Mouse (Mus musculus): Measurements from ENCODE around the gene Ldlrap1.

Ldlrap1 gene

GRCm38 (mm10) chr4:134775234-134775944 lies 7.6 kb upstream of the Ldlrap1 start:
- no peak for DNase-seq (ENCODE audit: low spot score)

DNA sequence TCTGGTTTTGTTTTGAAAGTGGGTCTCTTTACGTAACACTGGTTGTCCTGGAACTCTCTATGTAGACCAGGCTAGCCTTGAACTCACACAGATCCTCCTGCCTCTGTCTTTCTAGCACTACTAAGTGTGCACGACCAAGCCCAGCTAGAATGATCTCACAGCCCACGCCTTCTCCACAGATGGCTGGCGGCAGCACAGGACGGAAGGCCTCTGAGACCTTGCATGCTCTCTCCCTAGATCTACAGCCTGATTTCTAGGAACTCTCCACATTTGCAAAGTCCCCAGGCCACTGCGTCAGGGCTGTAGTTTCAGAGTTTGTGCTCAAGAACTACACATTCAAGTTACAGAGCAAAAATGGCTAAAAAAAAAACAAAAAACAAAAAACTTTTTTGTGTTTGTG lies 6.3 kb upstream of the Ldlrap1 start:
- DNase-seq (ENCODE audit: low spot score) = no peak

GRCm38 (mm10) chr4:134772805-134773674 lies 5.2 kb upstream of the Ldlrap1 start:
- peak; percentile 48 for DNase-seq (ENCODE audit: low spot score)

DNA sequence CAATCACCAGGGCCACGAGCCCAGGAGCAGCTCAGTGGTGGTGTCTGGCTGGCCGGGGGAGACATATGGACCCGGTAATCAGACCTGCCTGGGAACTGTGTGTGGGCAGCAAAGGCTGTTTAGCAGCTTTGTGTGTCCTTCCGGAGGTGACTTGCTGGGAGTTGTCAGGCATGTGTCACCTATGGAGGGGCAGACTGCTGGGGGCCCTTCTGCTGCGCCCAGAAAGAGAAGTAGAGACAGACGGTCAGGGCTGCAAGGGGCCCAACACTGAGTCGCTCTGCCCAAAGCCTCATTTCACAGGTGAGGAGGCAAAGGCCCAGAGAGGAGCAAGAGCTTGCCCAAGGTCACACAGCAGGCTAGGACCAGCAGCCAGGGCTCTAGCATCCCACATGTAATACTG lies 2.1 kb upstream of the Ldlrap1 start:
- no peak for DNase-seq (ENCODE audit: low spot score)

GRCm38 (mm10) chr4:134769081-134769811 lies 1.4 kb upstream of the Ldlrap1 start:
- no peak for DNase-seq (ENCODE audit: low spot score)

DNA sequence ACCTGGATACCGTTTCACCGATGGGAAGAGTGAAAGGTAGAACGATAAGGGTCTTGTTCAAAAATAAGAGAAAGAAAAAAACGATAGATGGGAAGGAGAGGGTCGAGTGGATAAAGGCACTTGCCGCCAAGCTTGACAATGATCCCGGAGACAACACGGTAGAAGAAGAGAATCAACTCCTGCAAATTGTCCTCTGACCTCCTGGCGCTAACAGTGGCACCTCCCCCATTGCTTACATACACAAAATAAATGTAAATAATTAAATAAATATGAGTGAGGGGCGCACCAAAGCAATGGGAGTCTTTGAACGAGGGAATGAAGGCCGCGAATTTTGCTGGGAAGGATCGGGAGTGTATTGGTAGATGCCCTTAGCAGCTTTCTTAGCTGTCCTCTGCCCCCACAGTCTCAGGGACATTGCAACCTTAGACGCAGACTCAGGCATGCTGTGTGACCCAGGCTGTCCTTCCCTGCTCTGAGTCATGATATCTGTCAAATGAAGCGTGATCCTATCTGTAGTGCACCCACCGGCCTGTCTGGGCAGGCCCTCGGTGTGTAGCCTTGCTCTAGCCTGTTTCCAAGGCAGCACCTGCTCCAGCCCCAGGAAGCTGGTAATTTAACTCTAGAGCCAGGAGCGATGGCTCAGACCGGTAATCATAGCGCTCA lies 533 bp upstream of the Ldlrap1 start:
- no peak for DNase-seq (ENCODE audit: low spot score)

DNA sequence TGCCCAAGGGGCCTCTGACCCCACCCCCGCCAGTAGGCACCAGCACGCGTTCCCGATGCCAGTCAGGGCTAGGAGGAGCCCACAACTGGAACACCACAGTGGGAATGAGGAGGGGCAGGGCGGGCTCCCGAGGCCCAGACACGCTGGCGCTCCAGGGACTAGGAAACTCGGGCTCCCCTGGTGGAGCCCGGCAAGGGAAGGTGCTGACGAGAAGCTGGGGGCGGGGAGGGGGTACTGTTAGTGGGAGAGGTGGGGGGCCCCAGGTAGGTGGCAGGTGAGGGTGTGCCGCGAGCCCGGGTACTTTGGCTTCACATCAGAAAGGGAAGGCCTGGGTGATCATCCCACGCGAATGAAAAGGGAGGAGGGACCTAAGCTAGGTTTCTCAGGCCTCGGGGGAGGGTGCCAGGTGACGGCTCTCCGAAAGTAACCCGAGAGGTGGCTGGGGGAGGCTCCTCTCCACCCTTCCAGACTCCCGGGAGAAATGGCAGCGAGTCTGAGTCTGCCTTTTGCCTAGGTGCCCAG lies 859 bp downstream of the Ldlrap1 start:
- DNase-seq (ENCODE audit: low spot score) = peak; percentile 44

DNA sequence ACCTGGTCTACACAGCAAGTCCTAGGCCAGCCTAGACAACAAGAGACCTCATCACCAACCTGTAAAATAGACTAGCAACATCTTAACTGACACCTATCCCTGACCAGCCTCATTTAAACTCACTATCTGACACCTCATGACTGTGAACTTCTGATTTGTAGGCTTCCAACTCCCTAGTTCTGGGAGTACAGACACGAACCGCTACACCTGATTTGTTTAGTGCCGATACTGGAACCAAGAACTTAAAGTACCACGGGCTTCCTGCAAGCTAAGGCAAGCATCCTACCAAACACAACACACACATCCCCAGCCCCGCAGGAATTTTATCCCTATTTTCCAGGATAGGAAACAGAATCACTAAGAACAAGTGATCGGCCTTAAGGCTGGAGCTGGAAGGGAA lies 1.5 kb downstream of the Ldlrap1 start:
- DNase-seq (ENCODE audit: low spot score) = no peak

GRCm38 (mm10) chr4:134764333-134764732 lies 3.5 kb downstream of the Ldlrap1 start:
- DNase-seq (ENCODE audit: low spot score) = no peak

DNA sequence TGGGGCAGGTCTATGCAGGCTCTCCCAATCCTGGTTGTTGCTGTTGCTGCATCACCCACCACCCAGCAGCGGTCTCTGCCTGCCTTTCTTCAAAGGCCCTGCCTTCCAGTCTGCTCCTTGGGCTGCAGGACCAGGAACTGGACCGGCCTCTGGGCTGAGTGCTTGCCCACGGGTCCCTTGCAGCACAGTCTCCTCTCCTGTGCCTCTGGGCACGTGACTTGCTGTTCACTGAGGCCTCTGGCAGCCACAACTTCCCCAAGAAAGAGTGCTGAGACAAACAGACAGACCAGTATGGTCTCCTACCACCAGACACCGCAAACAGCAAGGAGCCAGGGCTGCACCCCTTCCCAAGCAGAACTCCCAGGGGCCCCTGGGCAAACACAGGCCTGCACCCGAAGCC lies 5.5 kb downstream of the Ldlrap1 start:
- no peak for DNase-seq (ENCODE audit: low spot score)

- no peak for DNase-seq (ENCODE audit: low spot score)
These were observed 7.0 kb downstream of the Ldlrap1 start for GRCm38 (mm10) chr4:134760793-134761201.

- no peak for DNase-seq (ENCODE audit: low spot score)
These were observed 7.5 kb downstream of the Ldlrap1 start for GRCm38 (mm10) chr4:134760281-134760680.

DNA sequence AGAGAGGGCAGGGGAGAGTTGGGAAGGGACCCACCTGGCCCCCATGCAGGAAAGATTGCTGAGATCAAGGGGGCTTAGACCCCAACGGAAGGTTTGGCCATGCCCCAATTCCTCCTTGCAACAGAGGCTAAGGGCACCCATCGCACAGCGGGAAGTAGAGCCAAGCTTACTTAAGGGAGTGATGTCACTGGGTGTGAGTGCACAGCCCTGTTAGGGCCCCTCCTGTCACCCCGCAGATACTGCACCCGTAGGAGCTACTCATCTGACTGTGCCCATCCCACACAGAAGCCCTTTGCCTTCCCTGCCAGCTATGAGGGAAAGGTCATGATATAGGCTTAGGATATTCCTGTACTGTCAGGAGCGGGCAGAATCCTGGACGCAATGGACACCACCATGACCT lies 8.3 kb downstream of the Ldlrap1 start:
- DNase-seq (ENCODE audit: low spot score) = peak; percentile 36

GRCm38 (mm10) chr4:134758922-134759321 lies 8.9 kb downstream of the Ldlrap1 start:
- DNase-seq (ENCODE audit: low spot score) = no peak

- DNase-seq (ENCODE audit: low spot score) = no peak
These were observed 9.5 kb downstream of the Ldlrap1 start for GRCm38 (mm10) chr4:134758367-134758766.

GRCm38 (mm10) chr4:134756953-134757352 lies 10.9 kb downstream of the Ldlrap1 start:
- no peak for DNase-seq (ENCODE audit: low spot score)

DNA sequence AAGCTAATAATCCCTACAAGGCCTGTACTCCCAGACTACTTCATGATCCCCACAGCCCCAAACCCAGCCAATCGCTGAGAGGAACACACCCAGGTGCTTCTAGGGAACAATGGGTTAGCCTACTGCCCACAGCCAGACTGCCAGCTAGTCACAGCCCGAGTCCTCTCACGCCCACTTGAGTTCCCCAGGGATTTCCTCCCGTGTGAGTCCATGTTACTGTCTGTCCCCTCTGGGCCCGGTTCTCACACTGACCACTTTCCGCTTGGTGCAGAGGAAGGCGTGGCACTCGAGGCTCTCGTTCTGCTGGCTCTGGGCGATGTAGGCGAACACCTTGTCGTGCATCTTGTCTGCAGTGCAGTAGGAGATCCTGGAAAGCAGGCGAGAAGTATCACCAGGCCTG lies 12.9 kb downstream of the Ldlrap1 start:
- DNase-seq (ENCODE audit: low spot score) = no peak

DNA sequence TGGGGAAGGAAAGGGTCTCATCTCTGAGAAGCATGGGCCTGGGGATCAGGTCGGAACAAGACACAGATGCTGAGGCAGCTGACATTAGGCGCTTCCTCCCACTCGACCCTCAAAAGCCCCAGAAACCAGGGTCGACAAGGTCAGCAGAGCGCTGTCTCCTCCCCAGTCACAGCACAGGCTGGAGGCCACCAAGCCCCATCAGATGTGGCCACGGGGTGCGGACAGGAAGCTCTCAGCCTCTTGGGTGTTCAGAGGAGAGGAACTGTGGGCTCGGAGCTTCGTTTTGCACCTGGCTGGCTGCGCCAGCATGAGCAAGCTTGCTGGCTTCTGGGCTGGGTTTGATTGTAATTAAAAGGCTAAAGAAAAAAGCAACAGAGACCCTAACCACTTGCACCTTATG lies 13.5 kb downstream of the Ldlrap1 start:
- DNase-seq (ENCODE audit: low spot score) = peak; percentile 37

DNA sequence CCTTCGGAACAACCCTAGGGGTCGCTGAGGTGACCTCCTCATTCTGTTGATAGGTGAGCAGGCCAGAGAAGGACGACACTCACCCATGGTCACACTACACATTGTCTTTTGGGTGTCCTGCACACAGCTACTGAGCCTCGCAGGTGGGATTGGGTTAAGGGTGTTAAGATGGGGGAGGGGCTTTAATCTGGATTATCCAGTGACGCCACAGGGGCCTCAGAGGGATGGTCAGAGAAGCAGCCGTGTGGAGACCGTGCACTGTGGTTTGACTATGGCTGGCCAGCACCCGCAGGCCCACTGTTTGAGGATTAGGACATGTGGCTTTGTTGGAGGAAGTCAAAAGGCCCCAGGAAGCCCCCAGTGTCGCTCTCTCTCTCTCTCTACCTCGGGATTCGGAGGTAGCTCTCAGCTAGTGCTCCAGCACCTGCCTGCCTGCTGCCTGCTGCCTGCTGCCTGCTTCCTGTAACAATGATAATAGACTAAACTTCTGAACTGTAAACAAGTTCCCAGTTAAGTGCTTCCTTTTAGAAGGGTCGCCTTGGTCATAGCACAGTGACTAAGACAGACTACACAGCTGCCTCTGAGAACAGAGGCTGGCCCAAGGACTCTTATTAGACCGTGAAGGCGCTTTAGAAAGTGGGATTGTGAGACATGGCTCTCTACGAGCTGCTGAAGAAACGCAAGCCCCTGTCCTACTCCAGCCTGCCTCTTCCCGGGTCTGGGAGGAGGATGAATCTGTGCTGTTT lies 14.1 kb downstream of the Ldlrap1 start:
- DNase-seq (ENCODE audit: low spot score) = peak; percentile 53

- DNase-seq (ENCODE audit: low spot score) = no peak
These were observed 14.9 kb downstream of the Ldlrap1 start for GRCm38 (mm10) chr4:134752911-134753426.
